Mouse (Mus musculus): ENCODE measurements around the gene U2af1.

GRCm38 (mm10) chr17:31698347-31698746 lies 39.7 kb upstream of the U2af1 start:
- TF ChIP-seq TAL1 (IDR thresholded peaks at IDR 0.05; ENCODE audit: low read length) (no peak), GATA1 (IDR thresholded peaks at IDR 0.05; ENCODE audit: low read length) (no peak)

All from erythroblast, embryonic 14.5 days (primary cell).